Mouse (Mus musculus): ENCODE measurements around the gene Stk10. TPM values are rescaled to one million over a fixed set of nuclear protein-coding genes. Genes with fewer than 3 reads are reported as not detected.

Stk10 gene
- polyA plus RNA-seq, 2 experiments = 1.9 to 4.9 TPM

- 64% methylated on average over 11 of the region's 11 CpGs for WGBS (ENCODE audit: insufficient replicate concordance)
- Histone ChIP-seq H3K9me3 (ENCODE audit: control insufficient read depth, low read length) (no peaks in the 10 kb centered on the region), H3K36me3 (replicated peaks; ENCODE audit: control insufficient read depth, insufficient read depth, low read depth) (no peaks in the 10 kb centered on the region), H3K27me3 (ENCODE audit: control insufficient read depth, insufficient read depth, low read length) (no peaks in the 10 kb centered on the region), H3K4me3 (ENCODE audit: insufficient read depth in 1 of 2, low read depth in 2 of 2, low read length in 2 of 2) (no peak overlapping the region), H3K4me1 (replicated peaks; ENCODE audit: control insufficient read depth in 2 of 2, insufficient read depth in 2 of 2, low read length in 1 of 2) (peaks cover 0 to 5% of the 10 kb centered on the region in 2 experiments; a peak in 3 of 4 replicates), H3K27ac (no peak overlapping the region), H3K9ac (replicated peaks) (no peak overlapping the region), H3K4me2 (ENCODE audit: low read depth) (no peak overlapping the region)
- TF ChIP-seq CTCF (IDR thresholded peaks at IDR 0.05; ENCODE audit: low read depth) (no peak), EP300 (IDR thresholded peaks at IDR 0.05; ENCODE audit: low read depth) (no peak)
- ATAC-seq (ENCODE audit: insufficient read depth) (no peak), DNase-seq (ENCODE audit: low read depth in 3 of 3, low spot score in 3 of 3) (no peak)
Measured at GRCm38 (mm10) chr11:32524122-32524920, 8.8 kb upstream of the Stk10 start.

- ATAC-seq (ENCODE audit: insufficient read depth) = no peak
- Histone ChIP-seq H3K4me3 (ENCODE audit: insufficient read depth in 1 of 2, low read depth in 2 of 2, low read length in 2 of 2) (no peak overlapping the region), H3K27me3 (ENCODE audit: control insufficient read depth, insufficient read depth, low read length) (no peaks in the 10 kb centered on the region), H3K4me2 (ENCODE audit: low read depth) (no peak overlapping the region), H3K4me1 (replicated peaks; ENCODE audit: control insufficient read depth in 2 of 2, insufficient read depth in 2 of 2, low read length in 1 of 2) (peaks cover 5 to 6% of the 10 kb centered on the region in 2 experiments), H3K27ac (no peak overlapping the region), H3K9me3 (ENCODE audit: control insufficient read depth, low read length) (no peaks in the 10 kb centered on the region), H3K9ac (replicated peaks) (no peak overlapping the region), H3K36me3 (replicated peaks; ENCODE audit: control insufficient read depth, insufficient read depth, low read depth) (no peaks in the 10 kb centered on the region)
- TF ChIP-seq EP300 (IDR thresholded peaks at IDR 0.05; ENCODE audit: low read depth) = no peak
- 68% methylated on average over 4 of the region's 4 CpGs for WGBS (ENCODE audit: insufficient replicate concordance)
- no peak for DNase-seq (ENCODE audit: low read depth in 3 of 3, low spot score in 3 of 3)
Measured at GRCm38 (mm10) chr11:32527006-32527405, 6.1 kb upstream of the Stk10 start.

GRCm38 (mm10) chr11:32530151-32530550 lies 3.0 kb upstream of the Stk10 start:
- Histone ChIP-seq H3K4me3 (ENCODE audit: insufficient read depth in 1 of 2, low read depth in 2 of 2, low read length in 2 of 2) (no peak overlapping the region), H3K9ac (replicated peaks) (no peak overlapping the region), H3K4me1 (replicated peaks; ENCODE audit: control insufficient read depth in 2 of 2, insufficient read depth in 2 of 2, low read length in 1 of 2) (peaks cover 15 to 27% of the 10 kb centered on the region in 2 experiments), H3K36me3 (replicated peaks; ENCODE audit: control insufficient read depth, insufficient read depth, low read depth) (no peaks in the 10 kb centered on the region), H3K4me2 (ENCODE audit: low read depth) (no peak overlapping the region), H3K27ac (no peak overlapping the region), H3K9me3 (ENCODE audit: control insufficient read depth, low read length) (no peaks in the 10 kb centered on the region), H3K27me3 (ENCODE audit: control insufficient read depth, insufficient read depth, low read length) (no peaks in the 10 kb centered on the region)
- WGBS (ENCODE audit: insufficient replicate concordance) = 53% methylated on average over 1 of the region's 1 CpGs
- peak; percentile 68 for TF ChIP-seq CTCF (IDR thresholded peaks at IDR 0.05; ENCODE audit: low read depth)
- TF ChIP-seq EP300 (IDR thresholded peaks at IDR 0.05; ENCODE audit: low read depth) = no peak
- DNase-seq (ENCODE audit: low read depth in 3 of 3, low spot score in 3 of 3) (no peak), ATAC-seq (ENCODE audit: insufficient read depth) (no peak)

GRCm38 (mm10) chr11:32531871-32532764 lies 987 bp upstream of the Stk10 start, which contains the start of gene Efcab9:
Gene Efcab9 (minus strand): TSS chr11:32532081.
- Histone ChIP-seq H3K27ac (peak within 1 kb of the TSS; percentile 37), H3K4me3 (ENCODE audit: insufficient read depth in 1 of 2, low read depth in 2 of 2, low read length in 2 of 2) (peak within 1 kb of the TSS; percentile 68 to 85), H3K4me2 (ENCODE audit: low read depth) (peak within 1 kb of the TSS; percentile 88), H3K4me1 (replicated peaks; ENCODE audit: control insufficient read depth in 2 of 2, insufficient read depth in 2 of 2, low read length in 1 of 2) (peaks cover 15 to 28% of the 10 kb centered on the region in 2 experiments), H3K27me3 (ENCODE audit: control insufficient read depth, insufficient read depth, low read length) (no peaks in the 10 kb centered on the region), H3K9me3 (ENCODE audit: control insufficient read depth, low read length) (no peaks in the 10 kb centered on the region), H3K9ac (replicated peaks) (peak within 1 kb of the TSS; percentile 84), H3K36me3 (replicated peaks; ENCODE audit: control insufficient read depth, insufficient read depth, low read depth) (no peaks in the 10 kb centered on the region)
- TF ChIP-seq EP300 (IDR thresholded peaks at IDR 0.05; ENCODE audit: low read depth) = no peak
- TF ChIP-seq CTCF (IDR thresholded peaks at IDR 0.05; ENCODE audit: low read depth) = no peak
- WGBS (ENCODE audit: insufficient replicate concordance) = 5% methylated on average over 33 of the region's 33 CpGs
- DNase-seq (ENCODE audit: low read depth in 3 of 3, low spot score in 3 of 3) = no peak
- ATAC-seq (ENCODE audit: insufficient read depth) = peak; percentile 7; the same call in 1 of the 2 replicates

Data from liver, embryonic 14.5 days (tissue).